Mouse (Mus musculus) kidney, postnatal 36 days (tissue): Measurements from ENCODE around the gene Pde6c.
A peak's percentile ranks its signal among the peaks of the same experiment; 100 is the strongest.

Experiments used
- DNase-seq, 2 experiments: peaks; one replicate each; pipeline ENCODE4 v3.0.0; 2021 to 2022; ENCODE audit warnings: mixed read lengths in 2 of 2

The Pde6c gene

GRCm38 (mm10) chr19:38132481-38132880 is at the start of gene Pde6c:
TSS of gene Pde6c (plus strand) at chr19:38132781.
- no peak for DNase-seq

DNA sequence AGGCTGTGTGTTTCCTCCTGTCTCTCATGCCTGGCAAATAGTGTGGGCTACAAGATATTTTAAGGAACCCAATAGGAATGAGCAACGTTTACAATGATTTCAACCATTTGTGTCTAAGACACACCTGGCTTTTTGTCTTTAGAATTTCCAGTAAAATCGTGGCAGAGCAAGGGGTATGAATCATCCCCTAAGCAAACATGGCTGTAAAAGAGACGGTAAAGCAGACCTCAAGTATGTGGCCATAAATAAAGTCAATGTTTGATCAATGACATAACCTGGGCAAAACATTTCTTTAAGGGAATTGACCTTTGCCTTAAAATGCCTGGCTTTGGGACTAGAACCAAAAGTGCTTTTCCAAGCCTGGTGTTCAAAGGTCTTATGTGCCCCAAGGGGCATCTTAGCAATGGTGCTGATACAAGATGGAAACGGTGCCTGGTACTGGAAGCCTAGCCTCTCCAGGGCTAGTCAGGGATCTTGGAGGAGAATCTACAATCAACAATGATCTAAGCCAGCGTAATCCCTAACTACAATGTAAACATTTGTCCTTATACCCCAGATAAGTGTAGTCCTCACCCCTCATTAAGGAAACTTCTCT is 49.6 kb upstream of the Pde6c start:
- DNase-seq = no peak

DNA sequence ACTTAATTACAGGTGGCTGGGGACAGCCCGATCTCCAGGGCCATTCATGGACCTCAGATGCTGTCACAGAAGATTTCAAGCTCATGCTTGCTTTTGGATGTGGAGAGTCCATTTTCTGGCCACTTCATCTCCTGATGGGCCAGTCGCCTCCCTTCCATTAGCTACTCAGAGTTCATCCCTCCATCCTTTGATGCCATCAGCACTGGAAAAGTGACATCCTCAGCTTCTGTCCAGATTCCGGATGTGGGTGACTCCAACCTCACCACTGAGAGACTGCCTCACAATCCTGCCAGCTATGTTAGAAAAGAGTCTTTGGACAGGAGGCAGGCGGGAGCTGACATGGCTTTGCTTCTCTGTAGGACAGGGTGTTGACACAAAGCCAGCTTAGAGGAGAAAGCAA is 46.7 kb upstream of the Pde6c start:
- DNase-seq = no peak

DNA sequence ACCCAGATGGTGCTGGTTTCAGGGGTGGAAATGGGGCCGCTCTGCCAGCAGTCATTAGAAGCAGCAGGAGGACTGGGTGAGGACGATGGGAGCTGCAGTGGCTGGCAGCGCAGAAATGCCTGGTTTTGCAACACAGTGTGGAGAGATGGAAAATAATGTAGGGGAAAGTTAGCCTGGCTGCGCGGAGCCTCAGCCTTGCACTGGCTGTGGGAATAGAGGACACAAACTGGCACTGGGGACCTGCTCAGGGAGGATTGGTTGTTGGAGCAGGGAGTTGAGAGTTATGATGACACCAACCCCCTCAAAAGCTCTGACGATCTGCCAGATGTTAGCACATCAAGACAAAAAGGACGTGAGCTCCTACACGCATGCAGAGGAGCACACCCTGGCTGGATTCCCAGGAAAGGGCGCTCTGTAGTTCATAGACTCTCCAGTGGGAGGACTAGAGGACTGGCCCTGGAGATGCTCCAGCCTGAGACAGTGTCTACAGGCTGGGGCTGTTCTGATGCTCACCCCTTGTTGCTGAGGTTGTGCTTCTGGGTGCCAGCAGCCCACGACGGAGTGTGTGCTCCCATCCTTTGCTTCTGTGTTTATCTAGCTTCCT is 45.5 kb upstream of the Pde6c start:
- DNase-seq = peak in 1 of 2 experiments; percentile 58

DNA sequence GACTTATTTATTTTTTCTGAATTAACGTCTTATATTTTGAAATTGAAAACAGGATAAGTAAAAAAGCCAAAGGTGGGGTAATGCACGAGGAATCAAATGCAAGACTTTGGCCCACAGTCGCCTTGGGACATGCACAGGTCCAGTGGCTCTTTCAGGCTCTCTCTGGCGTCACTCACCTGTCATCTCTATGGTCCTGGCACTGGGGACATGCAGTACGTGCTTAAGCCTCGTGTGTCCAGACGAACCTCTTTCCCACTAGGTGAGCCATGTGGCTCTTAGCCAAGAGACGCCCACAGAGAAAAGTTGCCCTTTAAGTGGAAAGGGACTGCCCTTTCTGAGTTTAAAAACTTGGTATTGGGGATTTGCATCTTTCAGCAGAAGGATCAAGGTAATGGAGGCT is 43.2 kb upstream of the Pde6c start:
- DNase-seq = no peak

DNA sequence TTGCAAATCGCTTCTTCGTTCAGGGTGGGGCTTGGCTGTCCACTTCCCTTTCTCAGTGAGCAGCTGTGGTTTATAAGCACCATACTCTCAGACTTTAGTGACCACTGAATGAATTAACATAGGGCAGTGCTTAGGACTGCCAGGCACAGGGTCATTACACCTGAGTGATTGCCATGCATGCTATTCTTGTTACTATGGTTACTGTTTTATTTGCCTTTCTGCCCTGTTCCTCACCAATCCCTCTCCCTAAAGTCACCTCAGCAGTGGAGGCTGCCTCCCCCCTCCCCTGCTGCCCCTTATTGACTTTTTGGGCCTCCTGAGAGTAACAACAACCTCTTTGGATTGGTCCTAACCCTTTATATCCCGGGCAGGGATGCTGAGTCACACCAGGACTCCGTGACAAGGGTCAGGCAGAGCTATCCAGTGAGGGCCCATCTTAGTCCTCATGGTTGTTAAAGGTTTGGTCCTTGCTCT is 41.0 kb upstream of the Pde6c start:
- DNase-seq = no peak

GRCm38 (mm10) chr19:38096231-38096630 is 36.4 kb upstream of the Pde6c start:
- no peak for DNase-seq

- DNase-seq = no peak
These were observed 35.5 kb upstream of the Pde6c start, which contains the start of gene Ffar4 for GRCm38 (mm10) chr19:38096858-38097758. TSS of gene Ffar4 (plus strand) at chr19:38097071.

- DNase-seq = no peak
These were observed 24.7 kb upstream of the Pde6c start for GRCm38 (mm10) chr19:38107871-38108270.

DNA sequence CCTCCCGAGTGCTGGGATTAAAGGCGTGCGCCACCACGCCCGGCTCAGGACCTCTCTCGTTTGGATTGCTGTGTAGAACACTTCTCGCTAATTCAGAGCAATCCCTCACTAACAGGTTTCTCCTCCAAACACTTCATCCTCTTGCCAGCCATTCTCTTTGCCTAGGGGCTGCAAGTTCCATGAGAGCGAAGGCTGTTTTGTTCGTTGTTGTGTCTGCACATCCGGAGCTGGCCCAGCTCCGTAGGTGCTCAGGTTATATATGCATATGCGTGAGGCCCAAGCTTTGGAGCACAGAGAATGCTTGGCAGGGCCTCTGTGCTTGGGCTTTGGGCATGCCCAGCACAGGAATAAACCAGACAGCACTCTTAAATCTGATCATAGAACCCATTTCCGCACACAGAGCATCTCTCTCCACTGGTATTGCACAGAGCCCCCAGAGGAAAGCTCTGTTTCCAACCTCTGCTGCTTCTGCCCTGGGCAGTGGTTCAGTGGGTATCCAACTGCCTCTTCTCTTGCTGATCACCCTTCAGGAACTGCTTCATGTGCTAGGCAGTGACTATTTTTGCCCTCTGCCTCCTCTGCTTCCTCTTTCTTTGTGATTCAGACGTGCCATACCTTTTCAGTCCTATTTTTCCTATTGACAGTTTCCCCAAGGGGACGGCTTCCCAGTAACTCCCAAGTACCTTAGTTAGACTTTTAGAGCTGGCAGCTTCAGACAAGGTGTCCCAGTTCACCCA is 22.9 kb upstream of the Pde6c start:
- DNase-seq = no peak

DNA sequence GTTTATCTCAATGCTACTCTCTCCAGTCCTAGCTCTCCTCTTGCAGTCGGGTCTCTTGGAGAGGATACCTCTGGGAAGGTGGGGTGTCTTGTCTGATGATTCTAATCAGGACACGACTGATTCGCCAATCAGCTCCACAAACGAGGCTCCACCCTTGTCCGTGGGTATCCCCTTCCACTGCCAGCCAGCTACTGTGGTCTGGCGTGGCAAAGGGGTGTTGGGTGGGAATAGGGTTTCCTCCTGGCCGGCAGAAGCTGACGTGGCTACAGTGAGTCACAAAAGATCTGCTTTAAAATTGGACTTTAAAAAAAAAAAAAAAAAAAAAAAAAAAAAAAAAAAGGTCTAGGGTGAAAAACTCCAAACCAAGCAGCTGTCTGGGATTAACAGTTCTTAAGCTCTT is 21.5 kb upstream of the Pde6c start:
- no peak for DNase-seq

- DNase-seq = no peak
These were observed 20.0 kb upstream of the Pde6c start for GRCm38 (mm10) chr19:38112575-38112974.

DNA sequence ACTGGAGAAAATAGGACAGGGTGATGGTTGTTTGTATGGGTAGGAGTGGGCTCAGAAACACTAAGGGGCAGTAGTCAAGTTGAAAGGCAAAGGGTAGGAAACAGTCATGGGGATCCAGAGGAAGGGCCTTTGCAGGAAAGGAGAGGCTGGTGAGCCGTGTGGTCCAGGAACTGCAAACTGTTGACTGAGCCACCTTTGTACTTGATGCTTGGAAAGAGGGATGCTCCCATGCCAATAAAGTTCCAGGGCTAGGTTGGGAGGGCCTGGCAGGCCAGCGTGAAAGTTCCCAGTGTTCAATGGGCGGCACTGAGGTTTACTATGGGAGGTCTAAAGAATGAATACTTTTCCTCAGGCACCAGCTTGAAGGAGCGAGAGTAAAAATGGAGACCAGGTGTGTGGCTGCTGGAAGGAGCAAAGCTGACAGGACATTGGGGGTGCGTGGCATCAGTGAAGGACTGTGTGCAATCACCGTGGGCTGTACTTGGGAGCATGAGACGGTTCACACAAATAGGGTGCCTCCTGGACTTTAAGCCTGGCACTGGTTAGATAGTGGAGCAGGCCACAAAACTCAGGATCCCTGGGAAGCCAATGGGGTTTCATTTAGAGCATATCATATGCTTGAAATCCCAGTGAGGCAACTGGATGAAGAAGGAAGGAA is 17.6 kb upstream of the Pde6c start:
- no peak for DNase-seq

- no peak for DNase-seq
These were observed 12.3 kb upstream of the Pde6c start for GRCm38 (mm10) chr19:38120123-38120760.

DNA sequence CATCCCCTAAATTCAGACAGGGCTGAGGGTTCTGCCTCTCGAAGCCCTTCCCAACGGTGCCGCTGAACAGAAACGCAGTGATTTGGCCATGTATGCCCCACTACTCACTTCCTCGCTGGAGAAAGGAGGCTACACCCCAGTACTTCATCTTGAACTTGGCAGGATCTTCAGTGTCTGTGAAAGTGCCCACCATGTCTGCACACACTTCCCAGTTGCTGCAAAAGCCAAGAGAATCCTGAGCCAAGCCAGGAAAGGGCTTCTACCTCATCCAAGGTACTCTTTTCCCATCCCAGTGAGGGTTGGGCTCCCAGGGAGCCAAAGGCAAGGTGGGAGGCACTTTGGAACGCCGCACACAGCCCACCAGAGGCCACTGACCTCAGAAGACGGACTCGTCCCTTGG is 8.7 kb upstream of the Pde6c start:
- no peak for DNase-seq

DNA sequence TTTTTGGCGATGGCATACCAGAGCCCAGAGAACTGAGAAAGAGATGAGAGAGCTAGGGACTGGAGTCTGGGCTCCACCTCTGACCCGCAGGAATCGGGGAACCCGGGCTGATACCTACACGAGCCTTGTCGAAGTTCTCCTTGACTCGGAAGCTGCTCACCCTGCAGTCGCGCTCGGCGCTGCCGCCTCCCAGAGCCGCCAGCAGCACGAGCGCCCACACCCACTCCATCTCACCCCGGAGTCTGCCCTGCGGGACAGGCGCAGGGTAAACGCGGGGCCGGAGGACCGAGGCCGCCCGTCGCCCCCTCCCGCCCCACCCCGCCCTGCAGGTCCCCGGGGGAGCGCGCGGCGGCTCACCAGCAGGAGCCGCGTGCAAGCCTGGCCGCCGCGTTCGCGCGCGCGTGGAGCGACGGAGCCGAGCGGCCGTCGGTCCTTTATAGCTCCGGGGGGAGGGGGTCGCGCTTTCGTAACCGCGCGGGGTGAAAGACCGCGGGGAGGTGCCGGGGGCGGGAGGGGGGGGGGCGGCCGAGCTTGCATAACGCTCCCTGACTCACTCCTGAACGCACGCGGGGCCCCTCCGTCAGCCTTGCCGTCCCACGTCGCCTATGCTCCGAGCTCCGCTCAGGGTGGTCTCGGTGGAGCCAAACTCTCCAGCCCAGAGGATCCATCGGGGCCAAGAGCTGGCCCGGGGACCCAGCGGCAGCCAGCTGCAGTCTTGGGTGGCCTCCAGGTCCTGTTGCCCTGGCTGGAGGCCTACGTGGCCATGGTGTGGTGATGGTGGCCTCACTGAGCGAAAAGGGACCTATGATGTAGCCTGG is 8.0 kb upstream of the Pde6c start:
- DNase-seq = peak in 1 of 2 experiments; percentile 6

- DNase-seq = no peak
These were observed 7.4 kb upstream of the Pde6c start, which contains the start of gene Rbp4 for GRCm38 (mm10) chr19:38125219-38125610. TSS of gene Rbp4 (minus strand) at chr19:38125281.

GRCm38 (mm10) chr19:38126656-38127055 is 5.9 kb upstream of the Pde6c start:
- DNase-seq = no peak

GRCm38 (mm10) chr19:38133986-38134385 is 1.4 kb downstream of the Pde6c start:
- no peak for DNase-seq

DNA sequence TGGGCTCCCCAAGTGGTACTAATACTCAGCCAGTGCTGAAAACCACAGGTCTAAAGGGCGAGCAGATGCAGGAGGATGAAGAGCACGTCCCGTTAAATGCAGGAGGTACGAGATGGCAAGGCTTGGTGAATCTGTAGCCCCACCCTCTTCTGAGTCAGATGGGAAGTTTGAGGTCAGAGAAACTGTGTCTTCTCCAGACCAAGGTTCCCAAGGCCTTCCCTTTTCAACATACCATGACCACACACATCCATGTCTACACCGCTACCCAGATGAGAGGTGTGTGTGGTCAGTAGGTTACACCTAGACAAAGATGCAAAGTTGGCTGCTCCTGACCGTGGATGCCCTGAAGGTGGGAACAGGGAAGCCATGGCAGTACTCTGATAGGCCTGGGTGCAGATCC is 2.2 kb downstream of the Pde6c start:
- no peak for DNase-seq
